Mouse (Mus musculus) adrenal gland, postnatal 14 days (tissue): ENCODE measurements at regions not wholly inside any gene's neighbourhood (a gene's known extent, or its start where the extent isn't known, plus 50 kb on each side); places are given as distances from the start of the nearest gene placed in this dataset.

ENCODE experiments used
- DNase-seq: peaks from one replicate; pipeline ENCODE4 v3.0.0; 2021; ENCODE audit warnings: mixed read lengths

- DNase-seq: no peak
Measured at GRCm38 (mm10) chr1:69375246-69375645, 267.4 kb upstream of the Erbb4 start.

DNA sequence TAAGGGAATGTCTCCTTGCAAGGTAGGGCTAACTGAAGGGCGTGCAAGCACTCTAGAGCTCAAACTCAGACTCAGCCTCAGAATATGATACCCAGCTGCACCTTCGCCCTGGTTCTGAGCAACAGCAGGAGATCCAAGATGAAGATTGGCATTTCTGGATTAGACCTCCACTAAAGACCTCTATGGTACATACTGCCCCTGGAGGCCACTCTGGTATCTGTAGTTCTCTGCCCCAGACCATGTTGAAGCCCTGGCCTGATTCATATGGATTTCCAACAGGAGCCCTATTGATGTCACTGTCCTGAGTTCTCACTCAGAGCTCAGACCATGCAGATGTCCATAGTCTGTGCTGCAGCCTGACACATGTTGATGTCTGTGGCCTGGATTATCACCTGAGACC is 262.2 kb upstream of the Erbb4 start:
- DNase-seq: no peak

DNA sequence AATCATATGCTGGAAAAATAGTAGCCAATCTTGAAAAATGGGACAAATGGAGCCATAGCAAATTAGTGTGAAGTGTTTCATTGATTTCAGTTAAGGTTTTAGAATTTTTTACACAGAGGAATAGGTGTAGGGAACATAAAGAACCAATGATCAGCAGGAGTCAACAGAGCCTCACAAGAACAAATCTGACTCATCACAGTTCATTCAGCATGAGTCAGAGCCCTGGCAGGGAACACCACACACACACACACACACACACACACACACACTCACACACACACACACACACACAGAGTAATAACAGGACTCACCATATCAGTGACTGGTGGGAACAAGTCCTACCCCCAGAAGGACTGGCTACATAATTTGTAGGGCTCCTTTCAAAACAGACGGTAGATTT is 259.7 kb upstream of the Erbb4 start:
- peak; percentile 56 for DNase-seq

DNA sequence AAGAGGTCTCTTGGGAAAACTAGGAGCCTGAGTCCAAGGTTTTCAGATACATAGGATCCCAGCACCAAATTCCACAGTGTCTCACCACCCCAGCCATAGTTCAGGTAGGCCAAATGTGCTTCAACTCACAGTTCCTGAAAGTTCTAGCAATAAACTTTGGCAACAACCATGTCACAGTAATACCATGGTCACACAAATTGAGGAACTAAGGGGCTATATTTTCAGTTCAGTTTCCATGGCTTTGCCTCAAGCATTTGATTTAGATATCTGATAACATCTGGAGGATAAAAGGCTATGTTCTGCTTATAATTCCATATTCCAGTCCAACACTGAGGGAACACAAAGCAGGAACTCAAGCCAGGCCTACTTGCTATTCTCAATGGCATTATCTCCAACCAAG is 256.2 kb upstream of the Erbb4 start:
- DNase-seq: no peak

DNA sequence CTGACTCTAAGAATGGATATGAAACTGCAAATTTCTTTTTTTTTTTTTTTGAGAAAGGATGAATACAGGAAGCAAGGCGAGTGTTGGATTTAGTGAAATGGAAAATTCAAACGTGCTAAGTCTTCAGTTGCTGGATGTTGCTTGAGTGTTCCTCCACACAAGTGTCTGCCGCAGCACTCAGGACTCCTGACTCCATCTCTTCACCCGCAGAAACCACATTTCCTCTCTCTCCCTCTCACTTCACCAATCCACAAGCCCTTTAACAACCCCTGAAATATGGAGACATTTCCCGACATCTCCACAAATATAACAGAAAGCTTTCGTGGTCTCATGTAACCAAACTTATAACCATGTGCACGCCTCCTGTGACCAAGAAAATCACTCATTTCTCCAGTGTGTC is 249.7 kb upstream of the Erbb4 start:
- no peak for DNase-seq

- DNase-seq: no peak
Measured at GRCm38 (mm10) chr1:69350417-69350816, 242.6 kb upstream of the Erbb4 start.

DNA sequence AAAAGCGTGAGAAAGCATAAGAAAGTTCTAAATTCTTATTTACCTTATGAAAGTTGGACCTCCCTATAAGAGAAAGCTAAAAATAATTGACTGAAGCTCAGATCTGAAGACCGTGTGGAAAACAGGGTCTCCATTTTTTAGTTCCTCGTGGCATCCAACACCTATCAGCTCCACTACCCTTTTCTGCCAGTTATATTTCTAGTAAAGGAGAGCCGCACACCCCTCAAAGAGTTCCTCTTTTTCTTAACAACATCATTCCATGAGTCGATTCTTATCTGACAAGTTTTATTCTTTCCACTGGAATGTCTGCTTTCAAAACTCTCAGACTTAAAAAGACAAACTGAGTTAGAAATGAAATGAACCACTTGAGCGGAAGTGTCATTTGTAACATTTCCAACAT is 242.0 kb upstream of the Erbb4 start:
- DNase-seq: no peak

DNA sequence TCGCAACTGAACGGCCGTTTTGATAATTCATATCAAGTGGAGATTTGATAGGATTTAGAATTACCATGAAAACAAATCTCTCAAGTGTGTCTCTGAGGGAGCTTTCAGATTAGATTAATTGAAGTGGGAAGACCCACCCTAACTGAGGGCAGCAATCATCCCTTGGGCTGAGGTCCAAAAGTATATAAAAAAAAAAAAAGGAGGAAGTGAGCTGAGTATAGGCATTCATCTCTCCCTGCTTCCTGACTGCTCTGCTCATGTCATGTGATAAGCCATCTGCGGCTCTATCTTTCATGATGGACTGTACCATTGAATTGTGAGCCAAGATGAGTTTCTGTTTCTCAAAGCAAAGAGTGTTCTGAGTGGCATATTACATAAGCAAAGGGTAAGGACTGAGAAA is 234.2 kb upstream of the Erbb4 start:
- DNase-seq: no peak

DNA sequence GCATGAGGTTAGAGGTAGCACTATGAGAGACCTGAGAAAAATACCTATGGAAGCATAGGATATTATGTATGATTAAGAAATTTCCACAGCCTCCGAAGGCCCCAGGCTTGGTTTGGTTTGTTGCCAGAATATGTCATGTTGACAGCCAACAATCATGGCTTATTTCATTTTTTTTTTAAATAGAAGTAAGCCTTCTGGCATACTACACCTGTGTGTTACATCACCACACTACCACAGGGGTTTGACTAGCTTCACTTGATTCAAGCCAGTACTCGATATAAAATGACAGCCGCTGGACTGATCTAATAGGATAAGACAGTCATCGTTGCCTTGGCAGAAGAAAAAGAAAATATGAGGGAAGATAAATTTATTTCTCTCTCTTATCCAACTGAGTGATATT is 232.6 kb upstream of the Erbb4 start:
- DNase-seq: no peak

DNA sequence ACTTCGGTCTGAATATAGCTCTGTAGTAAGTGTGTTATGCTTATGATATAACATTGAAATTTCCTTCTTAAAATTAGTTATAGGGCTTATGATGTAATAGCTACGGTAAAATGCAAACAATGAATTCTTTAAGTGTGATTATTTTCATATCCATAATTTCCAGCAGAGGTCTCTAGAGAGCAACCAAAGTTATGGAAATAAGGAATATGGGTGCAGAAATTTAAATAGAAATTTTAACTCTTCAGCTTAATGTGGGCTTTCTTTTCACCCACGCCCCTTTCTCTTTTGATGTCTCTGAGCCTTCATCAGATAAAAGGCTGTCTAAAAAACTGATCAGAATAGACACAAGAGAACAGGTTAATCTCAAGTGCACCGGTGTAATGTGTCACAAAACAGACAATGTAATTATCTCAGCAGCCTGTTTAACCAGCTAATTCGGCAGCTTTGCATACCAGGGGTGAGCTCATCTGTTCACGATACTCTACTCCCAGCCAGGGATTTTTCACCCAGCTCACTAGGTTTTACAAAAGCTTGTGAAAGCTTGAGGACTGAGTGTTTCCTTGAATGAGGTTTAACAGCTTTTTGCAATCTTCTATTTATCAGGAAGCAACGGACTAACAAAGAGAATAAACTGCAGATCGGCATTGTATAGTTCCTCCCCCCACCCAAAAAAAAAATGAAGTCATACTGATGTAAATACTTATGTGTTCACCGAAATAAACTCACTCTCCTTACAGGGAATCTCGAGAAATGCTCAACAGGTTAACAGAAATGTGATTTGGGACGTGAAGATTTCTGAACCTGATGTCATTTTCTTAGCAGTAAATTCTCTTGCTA is 223.8 kb upstream of the Erbb4 start:
- no peak for DNase-seq

DNA sequence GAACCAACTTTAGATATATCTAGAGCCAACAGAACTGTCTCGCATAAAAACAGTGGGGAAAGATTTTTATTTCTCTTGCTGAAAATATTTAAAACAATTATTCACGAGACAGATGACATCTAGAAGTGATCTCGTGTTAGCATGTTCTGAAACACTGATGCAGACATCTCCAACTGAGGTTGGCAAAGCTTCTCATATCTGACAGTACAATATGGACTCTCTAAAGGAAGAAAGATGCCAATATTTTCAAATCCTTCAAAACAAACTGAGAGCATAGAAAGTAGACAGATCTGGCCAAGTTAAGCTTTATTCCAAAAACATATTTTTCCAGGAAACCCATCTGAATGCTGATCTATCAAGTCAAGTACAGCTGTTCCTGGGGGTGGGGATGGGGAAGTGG is 221.5 kb upstream of the Erbb4 start:
- no peak for DNase-seq

- DNase-seq: no peak
Measured at GRCm38 (mm10) chr1:69326711-69327110, 218.9 kb upstream of the Erbb4 start.

- no peak for DNase-seq
Measured at GRCm38 (mm10) chr1:69319526-69319925, 211.7 kb upstream of the Erbb4 start.

- no peak for DNase-seq
Measured at GRCm38 (mm10) chr1:69296816-69297215, 189.0 kb upstream of the Erbb4 start.

- DNase-seq: no peak
Measured at GRCm38 (mm10) chr1:69291329-69291728, 183.5 kb upstream of the Erbb4 start.

- no peak for DNase-seq
Measured at GRCm38 (mm10) chr1:69286374-69286773, 178.5 kb upstream of the Erbb4 start.

- no peak for DNase-seq
Measured at GRCm38 (mm10) chr1:69277428-69277827, 169.6 kb upstream of the Erbb4 start.

- no peak for DNase-seq
Measured at GRCm38 (mm10) chr1:69247691-69248090, 139.8 kb upstream of the Erbb4 start.

- DNase-seq: no peak
Measured at GRCm38 (mm10) chr1:69242289-69242909, 134.5 kb upstream of the Erbb4 start.

DNA sequence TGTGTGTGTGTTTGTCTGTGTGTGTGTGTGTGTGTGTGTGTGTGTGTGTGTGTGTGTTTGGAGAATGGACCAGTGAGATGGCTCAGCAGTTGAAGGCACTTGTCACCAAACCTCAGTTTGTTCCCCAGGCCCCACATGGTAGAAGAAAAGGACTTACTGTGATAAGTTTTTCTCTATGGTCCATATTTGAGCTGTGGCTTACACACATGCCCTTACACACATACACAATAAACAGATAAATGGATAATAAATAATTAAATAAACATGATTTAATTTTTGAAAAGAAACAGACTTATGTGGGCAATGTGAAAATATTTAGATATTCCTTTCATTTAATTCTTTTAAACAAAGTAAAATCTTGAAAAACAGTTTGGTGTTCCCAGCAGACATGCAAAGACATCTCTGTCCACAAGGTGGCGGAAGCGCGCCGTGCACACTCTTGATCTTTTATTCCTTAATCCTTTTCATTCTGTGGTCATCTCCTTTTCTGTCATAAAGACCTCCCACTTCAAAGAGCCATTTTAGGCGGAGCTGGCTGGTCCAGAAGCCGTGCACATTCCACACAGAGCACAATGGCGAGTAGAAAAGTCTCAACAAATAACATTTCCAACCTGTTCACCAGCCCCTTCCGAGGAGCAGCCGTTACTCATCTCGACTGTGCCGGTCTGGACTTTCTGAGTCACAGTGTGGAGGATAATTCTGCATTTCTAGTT is 133.8 kb upstream of the Erbb4 start:
- peak; percentile 77 for DNase-seq

DNA sequence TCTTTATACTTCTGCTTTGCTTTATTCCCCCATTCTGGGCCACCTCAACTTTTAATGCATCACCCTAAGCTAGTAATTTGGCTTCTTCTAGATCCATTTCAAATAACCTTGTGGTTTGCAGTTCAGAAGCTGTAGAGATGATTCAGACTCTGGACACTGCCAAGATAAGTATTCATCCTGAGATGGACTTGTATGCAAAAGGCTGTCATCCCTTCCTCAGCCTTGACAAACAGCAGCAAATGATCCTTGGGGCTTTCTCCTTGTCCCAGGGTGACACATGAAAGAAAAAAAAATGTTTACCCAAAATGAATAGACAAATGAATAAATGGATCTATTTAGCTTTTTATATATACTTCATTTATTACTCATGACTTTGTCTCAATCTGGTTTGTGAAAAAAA is 120.0 kb upstream of the Erbb4 start:
- peak; percentile 9 for DNase-seq

GRCm38 (mm10) chr1:69212896-69213500 is 105.1 kb upstream of the Erbb4 start:
- no peak for DNase-seq

DNA sequence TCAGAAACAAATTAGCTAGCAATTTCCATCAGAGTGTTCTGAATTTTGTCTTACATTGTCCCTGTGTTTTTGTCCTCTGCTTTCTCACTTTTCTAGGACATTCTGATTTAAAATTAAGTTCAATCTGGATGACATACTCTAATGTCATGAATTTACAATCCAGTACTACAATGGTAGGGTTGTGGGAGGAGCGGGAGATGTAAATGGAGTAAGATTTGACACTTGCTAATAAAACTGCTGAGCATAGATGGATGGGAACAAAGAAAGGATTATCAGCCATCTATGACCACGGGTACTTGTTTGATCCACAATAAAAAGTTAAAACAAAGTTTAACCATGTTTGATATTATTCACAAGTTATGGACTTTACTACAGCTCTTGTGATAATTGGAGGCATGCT is 94.9 kb upstream of the Erbb4 start:
- no peak for DNase-seq
